Mouse (Mus musculus) spleen, adult 2 months (tissue): ENCODE measurements around the gene Tacc2. TPM values are rescaled to one million over a fixed set of nuclear protein-coding genes. Genes with fewer than 3 reads are reported as not detected.

Experiments used
- DNase-seq, 2 experiments: peaks; one replicate each; pipeline versions ENCODE4 v3.0.0 to v3.0.0-alpha.2; 2012 to 2021; ENCODE audit warnings: low spot score in 2 of 2, low read depth in 1 of 2
- H3K27ac ChIP-seq: fragments of 200-500 bp; 2 replicates; pipeline ENCODE4 v1.5.1; 2012; ENCODE audit warnings: low read length, inconsistent platforms; ENCODE audit not compliant: insufficient read depth
- H3K27me3 ChIP-seq: fragments of 200-500 bp; 2 replicates; pipeline ENCODE4 v1.6.1; 2012; ENCODE audit warnings: mild to moderate bottlenecking, moderate library complexity, low read length, inconsistent platforms; ENCODE audit not compliant: control insufficient read depth, insufficient read depth
- H3K36me3 ChIP-seq: fragments of 200-500 bp; 2 replicates; pipeline ENCODE4 v1.6.1; 2012; ENCODE audit warnings: mild to moderate bottlenecking, low read length, inconsistent platforms; ENCODE audit not compliant: control insufficient read depth, insufficient read depth
- H3K4me1 ChIP-seq: fragments of 200-500 bp; 2 replicates; pipeline ENCODE4 v1.6.1; 2011; ENCODE audit warnings: inconsistent platforms; ENCODE audit not compliant: control insufficient read depth, insufficient read depth, insufficient read length
- H3K4me3 ChIP-seq: fragments of 200-500 bp; 2 replicates; pipeline ENCODE4 v1.5.1; 2011; ENCODE audit warnings: mild to moderate bottlenecking, inconsistent platforms; ENCODE audit not compliant: insufficient read depth, insufficient read length; ENCODE audit errors: extremely low read depth
- CTCF ChIP-seq: fragments of 200-500 bp; IDR thresholded peaks from 2 replicates; pipeline ENCODE4 v1.5.1; 2011; ENCODE audit warnings: mild to moderate bottlenecking, inconsistent platforms; ENCODE audit not compliant: insufficient read depth, insufficient read length, insufficient replicate concordance; ENCODE audit errors: extremely low read depth
- POLR2A ChIP-seq: fragments of 200-500 bp; IDR thresholded peaks from 2 replicates; pipeline ENCODE4 v1.6.1; 2011; ENCODE audit warnings: low read depth, low read length, inconsistent platforms
- WGBS: fragments of 180-500 bp; shearing (Covaris S2); methylation state at CpG from one replicate; pipeline ENCODE4 v1.1.7; 2018; 5-methylcytosine and 5-hydroxymethylcytosine counted together
- polyA plus RNA-seq: library from polyadenylated mRNA; depleted of rRNA; stranded (reverse); fragments of >200 nt; gene quantifications from 2 replicates; pipeline ENCODE4 v1.2.3, GENCODE M21; 2012

Gene Tacc2
- polyA plus RNA-seq, 1 experiment: 4.3 TPM

GRCm38 (mm10) chr7:130597546-130597945, 20.3 kb downstream of the Tacc2 start:
- no peak overlapping the region for H3K4me3 ChIP-seq
- no peaks in the 10 kb centered on the region for H3K4me1 ChIP-seq
- TF ChIP-seq POLR2A (no peak), CTCF (no peak)
- H3K36me3 ChIP-seq: no peaks in the 10 kb centered on the region
- 83% methylated on average over 6 of the region's 6 CpGs for WGBS
- no peak for DNase-seq
- no peaks in the 10 kb centered on the region for H3K27me3 ChIP-seq
- no peak overlapping the region for H3K27ac ChIP-seq

GRCm38 (mm10) chr7:130600074-130600473, 22.8 kb downstream of the Tacc2 start:
- TF ChIP-seq POLR2A (no peak), CTCF (no peak)
- H3K27ac ChIP-seq: no peak overlapping the region
- WGBS: 82% methylated on average over 3 of the region's 3 CpGs
- H3K4me1 ChIP-seq: no peaks in the 10 kb centered on the region
- H3K27me3 ChIP-seq: no peaks in the 10 kb centered on the region
- H3K4me3 ChIP-seq: no peak overlapping the region
- no peak for DNase-seq
- no peaks in the 10 kb centered on the region for H3K36me3 ChIP-seq

- 75% methylated on average over 2 of the region's 2 CpGs for WGBS
- no peaks in the 10 kb centered on the region for H3K27me3 ChIP-seq
- TF ChIP-seq POLR2A (no peak), CTCF (no peak)
Measured at GRCm38 (mm10) chr7:130600546-130600945, 23.3 kb downstream of the Tacc2 start.

GRCm38 (mm10) chr7:130602804-130603203, 25.6 kb downstream of the Tacc2 start:
- Histone ChIP-seq H3K4me1 (no peaks in the 10 kb centered on the region), H3K4me3 (no peak overlapping the region), H3K27me3 (no peaks in the 10 kb centered on the region), H3K27ac (no peak overlapping the region), H3K36me3 (no peaks in the 10 kb centered on the region)
- TF ChIP-seq CTCF: no peak
- no peak for TF ChIP-seq POLR2A
- no peak for DNase-seq
- 91% methylated on average over 1 of the region's 1 CpGs for WGBS

More at GRCm38 (mm10) chr7:130600546-130600945, 23.3 kb downstream of the Tacc2 start:
- DNase-seq: no peak
- Histone ChIP-seq H3K4me1 (no peaks in the 10 kb centered on the region), H3K4me3 (no peak overlapping the region), H3K27ac (no peak overlapping the region), H3K36me3 (no peaks in the 10 kb centered on the region)

GRCm38 (mm10) chr7:130603556-130603955, 26.3 kb downstream of the Tacc2 start:
- WGBS: 88% methylated on average over 5 of the region's 5 CpGs
- TF ChIP-seq CTCF (no peak), POLR2A (no peak)
- H3K4me3 ChIP-seq: no peak overlapping the region

GRCm38 (mm10) chr7:130604390-130604789, 27.2 kb downstream of the Tacc2 start:
- no peaks in the 10 kb centered on the region for H3K27me3 ChIP-seq
- no peaks in the 10 kb centered on the region for H3K4me1 ChIP-seq
- H3K27ac ChIP-seq: no peak overlapping the region
- H3K36me3 ChIP-seq: no peaks in the 10 kb centered on the region
- TF ChIP-seq POLR2A: no peak
- no peak for TF ChIP-seq CTCF
- no peak overlapping the region for H3K4me3 ChIP-seq
- 77% methylated on average over 2 of the region's 2 CpGs for WGBS
- DNase-seq: no peak

More at GRCm38 (mm10) chr7:130603556-130603955, 26.3 kb downstream of the Tacc2 start:
- no peaks in the 10 kb centered on the region for H3K27me3 ChIP-seq
- no peak for DNase-seq
- no peaks in the 10 kb centered on the region for H3K4me1 ChIP-seq
- no peaks in the 10 kb centered on the region for H3K36me3 ChIP-seq
- no peak overlapping the region for H3K27ac ChIP-seq

- TF ChIP-seq POLR2A: no peak
- TF ChIP-seq CTCF: no peak
- H3K4me1 ChIP-seq: no peaks in the 10 kb centered on the region
- no peak overlapping the region for H3K27ac ChIP-seq
- no peaks in the 10 kb centered on the region for H3K27me3 ChIP-seq
- no peak overlapping the region for H3K4me3 ChIP-seq
- no peak for DNase-seq
- WGBS: 34% methylated on average over 6 of the region's 6 CpGs
- no peaks in the 10 kb centered on the region for H3K36me3 ChIP-seq
Measured at GRCm38 (mm10) chr7:130605111-130605510, 27.9 kb downstream of the Tacc2 start.
